Mouse (Mus musculus) testis, adult 2 months (tissue): ENCODE measurements around the gene Aars. TPM values are rescaled to one million over a fixed set of nuclear protein-coding genes. Genes with fewer than 3 reads are reported as not detected.

Source experiments
- H3K27ac ChIP-seq: fragments of 200-500 bp; 2 replicates; pipeline ENCODE4 v1.5.1; 2012; ENCODE audit warnings: low read depth, low read length; ENCODE audit not compliant: control insufficient read depth, insufficient read depth
- H3K27me3 ChIP-seq: fragments of 200-500 bp; 2 replicates; pipeline ENCODE4 v1.6.1; 2012; ENCODE audit warnings: mild to moderate bottlenecking, low read length, moderate library complexity; ENCODE audit not compliant: control insufficient read depth, insufficient read depth
- H3K36me3 ChIP-seq: fragments of 200-500 bp; 2 replicates; pipeline ENCODE4 v1.6.1; 2012; ENCODE audit warnings: mild to moderate bottlenecking, low read length; ENCODE audit not compliant: control insufficient read depth, insufficient read depth
- H3K4me1 ChIP-seq: fragments of 200-500 bp; 2 replicates; pipeline ENCODE4 v1.6.1; 2012; ENCODE audit warnings: low read length; ENCODE audit not compliant: control insufficient read depth, insufficient read depth
- H3K4me3 ChIP-seq: fragments of 200-500 bp; 2 replicates; pipeline ENCODE4 v1.5.1; 2012; ENCODE audit warnings: low read depth, mild to moderate bottlenecking, low read length, moderate library complexity, mixed read lengths; ENCODE audit not compliant: control insufficient read depth
- CTCF ChIP-seq: fragments of 200-500 bp; IDR thresholded peaks from 2 replicates; pipeline ENCODE4 v1.5.1; 2012; ENCODE audit warnings: low read depth, mild to moderate bottlenecking, inconsistent platforms, low read length, moderate library complexity; ENCODE audit not compliant: control insufficient read depth, insufficient read depth, insufficient replicate concordance
- POLR2A ChIP-seq: fragments of 200-500 bp; IDR thresholded peaks from 2 replicates; pipeline ENCODE4 v1.6.1; 2012; ENCODE audit warnings: low read depth, mild to moderate bottlenecking, inconsistent platforms, low read length, moderate library complexity; ENCODE audit not compliant: control insufficient read depth
- polyA plus RNA-seq: library from polyadenylated mRNA; depleted of rRNA; stranded (reverse); fragments of >200 nt; gene quantifications from 2 replicates; pipeline ENCODE4 v1.2.3, GENCODE M21; 2012

Aars gene
- polyA plus RNA-seq, 1 experiment, result 46.5 TPM

GRCm38 (mm10) chr8:111044003-111044734 is 11.2 kb downstream of the Aars start:
- Histone ChIP-seq H3K4me1 (no peaks in the 10 kb centered on the region), H3K4me3 (no peak overlapping the region), H3K27me3 (no peaks in the 10 kb centered on the region), H3K36me3 (peaks cover 11% of the 10 kb centered on the region), H3K27ac (no peak overlapping the region)
- TF ChIP-seq POLR2A (no peak), CTCF (no peak; the same call in 1 of the 2 replicates)

- Histone ChIP-seq H3K4me3 (no peak overlapping the region), H3K36me3 (peaks cover 6% of the 10 kb centered on the region), H3K4me1 (no peaks in the 10 kb centered on the region), H3K27me3 (no peaks in the 10 kb centered on the region), H3K27ac (no peak overlapping the region)
- TF ChIP-seq POLR2A, result no peak
- TF ChIP-seq CTCF, result no peak
These were observed 15.8 kb downstream of the Aars start for GRCm38 (mm10) chr8:111048694-111049093.

GRCm38 (mm10) chr8:111049106-111049505 is 16.2 kb downstream of the Aars start:
- Histone ChIP-seq H3K4me1 (no peaks in the 10 kb centered on the region), H3K27ac (no peak overlapping the region), H3K27me3 (no peaks in the 10 kb centered on the region), H3K4me3 (no peak overlapping the region), H3K36me3 (peaks cover 6% of the 10 kb centered on the region)
- TF ChIP-seq POLR2A (no peak), CTCF (no peak)

DNA sequence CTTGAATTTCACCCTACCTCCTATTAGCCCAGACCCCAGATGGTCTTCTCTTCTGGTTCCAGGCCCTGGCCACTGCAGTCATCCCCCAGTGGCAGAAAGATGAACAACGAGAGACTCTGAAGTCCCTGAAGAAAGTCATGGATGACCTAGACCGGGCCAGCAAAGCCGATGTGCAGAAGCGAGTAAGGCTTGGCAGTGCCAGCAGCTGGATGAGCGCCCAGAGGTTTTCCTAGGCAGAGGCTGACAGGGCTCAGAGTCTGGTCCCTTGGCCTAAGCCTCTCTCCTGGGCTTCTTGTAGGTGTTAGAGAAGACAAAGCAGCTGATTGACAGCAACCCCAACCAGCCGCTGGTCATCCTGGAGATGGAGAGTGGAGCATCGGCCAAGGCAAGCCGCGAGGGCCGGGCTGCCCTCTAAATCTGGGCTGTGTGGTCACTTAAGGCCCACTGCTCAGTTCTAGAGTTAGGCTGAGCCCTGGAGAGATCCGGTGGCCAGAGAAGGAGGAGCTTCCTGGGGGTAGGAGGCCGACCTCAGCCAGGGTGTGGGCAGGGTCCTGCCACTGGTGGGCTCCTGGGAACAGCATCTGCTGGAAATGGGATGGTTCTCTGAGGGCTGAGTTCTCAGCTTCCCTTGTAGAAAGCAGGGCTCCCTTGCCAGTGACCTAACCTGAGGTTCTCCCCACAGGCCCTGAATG is 21.0 kb downstream of the Aars start:
- H3K27me3 ChIP-seq, result no peaks in the 10 kb centered on the region
- H3K36me3 ChIP-seq, result peaks cover 2% of the 10 kb centered on the region
- H3K27ac ChIP-seq, result no peak overlapping the region
- TF ChIP-seq CTCF (no peak), POLR2A (no peak)
- H3K4me3 ChIP-seq, result no peak overlapping the region
- H3K4me1 ChIP-seq, result peaks cover 6% of the 10 kb centered on the region

- Histone ChIP-seq H3K36me3 (peaks cover 2% of the 10 kb centered on the region), H3K4me3 (no peak overlapping the region), H3K27me3 (no peaks in the 10 kb centered on the region), H3K4me1 (peaks cover 6% of the 10 kb centered on the region), H3K27ac (no peak overlapping the region)
- TF ChIP-seq POLR2A (no peak), CTCF (no peak)
These were observed 22.2 kb downstream of the Aars start for GRCm38 (mm10) chr8:111055031-111055634.

- Histone ChIP-seq H3K36me3 (no peaks in the 10 kb centered on the region; the same call in 1 of the 2 replicates), H3K27ac (no peak overlapping the region), H3K4me3 (no peak overlapping the region), H3K4me1 (peaks cover 6% of the 10 kb centered on the region), H3K27me3 (no peaks in the 10 kb centered on the region)
- TF ChIP-seq CTCF (no peak), POLR2A (no peak)
These were observed 22.7 kb downstream of the Aars start for GRCm38 (mm10) chr8:111055661-111056060.

DNA sequence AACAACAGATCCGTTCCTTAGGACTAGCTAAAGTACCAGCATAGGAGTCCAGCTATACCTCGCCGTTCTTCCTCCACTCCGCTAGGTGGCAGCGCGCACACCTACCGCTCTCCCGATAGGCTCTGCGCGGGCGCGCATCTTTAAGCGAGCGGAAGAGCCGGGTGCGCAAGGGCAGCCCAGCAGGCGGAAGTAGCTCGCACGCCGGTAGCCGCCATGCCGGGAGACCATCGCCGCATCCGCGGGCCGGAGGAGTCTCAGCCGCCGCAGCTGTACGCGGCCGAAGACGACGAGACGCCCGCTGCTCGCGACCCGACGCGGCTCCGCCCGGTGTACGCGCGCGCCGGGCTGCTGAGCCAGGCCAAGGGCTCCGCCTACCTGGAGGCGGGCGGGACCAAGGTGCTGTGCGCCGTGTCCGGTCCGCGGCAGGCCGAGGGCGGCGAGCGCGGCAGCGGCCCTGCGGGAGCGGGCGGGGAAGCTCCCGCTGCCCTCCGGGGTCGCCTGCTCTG is 23.3 kb downstream of the Aars start, which contains the start of gene Exosc6:
Exosc6 (plus strand) TSS at position 182 of the 506 bp plus-strand sequence.
- H3K27me3 ChIP-seq, result no peaks in the 10 kb centered on the region
- peaks cover 7% of the 10 kb centered on the region for H3K4me1 ChIP-seq
- peak within 1 kb of the TSS; percentile 86 for H3K4me3 ChIP-seq
- peak within 1 kb of the TSS; percentile 78 for H3K27ac ChIP-seq
- no peaks in the 10 kb centered on the region; the same call in 1 of the 2 replicates for H3K36me3 ChIP-seq
- TF ChIP-seq POLR2A (peak; percentile 60), CTCF (peak; percentile 93)
